Comparison of ENCODE assay signal across 26 mouse cellular contexts in genomic region chrX:35904352-35904751, GRCm38 (mm10). TPM values are rescaled to one million over a fixed set of nuclear protein-coding genes. Genes with fewer than 3 reads are reported as not detected.
A peak's percentile ranks its signal among the peaks of the same experiment; 100 is the strongest.
DNase-seq lines count a peak whose midpoint lies in the region; ATAC-seq and TF ChIP-seq lines count a peak whose summit lies in the region.
"Had no signal": no experiment of that assay in that cellular context is flagged by ENCODE, and none has a peak within 500 bp of the region (broad histone marks: within the 10 kb centered on the region; RNA-seq: fewer than 3 reads in every experiment).

No protein-coding gene starts in this region.

- no peaks in the 10 kb centered on the region for H3K27me3 ChIP-seq in liver, embryonic 16.5 days (ENCODE audit: control insufficient read depth, insufficient read depth, low read depth, low read length)
- H3K27me3 ChIP-seq in liver, embryonic 12.5 days (replicated peaks): no peaks in the 10 kb centered on the region
- H3K27me3 ChIP-seq in kidney, embryonic 14.5 days (ENCODE audit: control insufficient read depth, insufficient read depth, low read length): no peaks in the 10 kb centered on the region
- H3K27me3 ChIP-seq: hindbrain, embryonic 15.5 days; liver, embryonic 13.5 days had no signal

- no peaks in the 10 kb centered on the region for H3K36me3 ChIP-seq in liver, embryonic 16.5 days (ENCODE audit: control insufficient read depth, insufficient read depth)
- no peaks in the 10 kb centered on the region for H3K36me3 ChIP-seq in liver, embryonic 12.5 days
- H3K36me3 ChIP-seq in kidney, embryonic 14.5 days (ENCODE audit: control insufficient read depth, insufficient read depth, low read length): no peaks in the 10 kb centered on the region
- H3K36me3 ChIP-seq: embryonic facial prominence, embryonic 10.5 days; forebrain, embryonic 10.5 days; hindbrain, embryonic 15.5 days; liver, embryonic 13.5 days; midbrain, embryonic 10.5 days had no signal

- intact Hi-C loops in gastrocnemius, adult 2 months (cut with DNase I): no loop called here

- no peak for DNase-seq in gastrocnemius, adult 2 months
- no peak for DNase-seq in gastrocnemius, adult 8-10 months (ENCODE audit: low spot score in 2 of 2)
- DNase-seq: adrenal gland, postnatal 25 days; cerebellum, adult 11 months; cerebellum, postnatal 10 days; gastrocnemius, postnatal 36 days; heart, postnatal 36 days; kidney, adult 9 months; kidney, postnatal 25 days; layer of hippocampus, postnatal 36 days; liver, embryonic 13.5 days; lung, postnatal 4 days; thymus, adult 18-20 months; thymus, postnatal 36 days had no signal

- H3K4me2 ChIP-seq in liver, embryonic 16.5 days (ENCODE audit: low read depth, low read length): 0 out of 2 replicates have a peak overlapping the region, but pooled peaks have one; percentile 3
- H3K4me2 ChIP-seq in liver, embryonic 12.5 days: no peak overlapping the region
- H3K4me2 ChIP-seq in kidney, embryonic 14.5 days (replicated peaks; ENCODE audit: low read depth, low read length): no peak overlapping the region
- H3K4me2 ChIP-seq: hindbrain, embryonic 15.5 days; liver, embryonic 13.5 days had no signal

- 34% methylated on average over 7 of the region's 7 CpGs for WGBS in liver, embryonic 16.5 days (ENCODE audit: insufficient replicate concordance)
- WGBS in liver, embryonic 12.5 days (ENCODE audit: insufficient replicate concordance): 41% methylated on average over 7 of the region's 7 CpGs
- WGBS in kidney, embryonic 14.5 days: 59% methylated on average over 7 of the region's 7 CpGs

- no peaks in the 10 kb centered on the region for H3K4me1 ChIP-seq in liver, embryonic 16.5 days (ENCODE audit: control insufficient read depth, low read depth, low read length)
- no peaks in the 10 kb centered on the region for H3K4me1 ChIP-seq in liver, embryonic 12.5 days
- H3K4me1 ChIP-seq in kidney, embryonic 14.5 days (ENCODE audit: control insufficient read depth, insufficient read depth, low read length): no peaks in the 10 kb centered on the region
- H3K4me1 ChIP-seq: embryonic facial prominence, embryonic 10.5 days; forebrain, embryonic 10.5 days; hindbrain, embryonic 15.5 days; liver, embryonic 13.5 days; midbrain, embryonic 10.5 days had no signal

- no peak overlapping the region for H3K9ac ChIP-seq in liver, embryonic 16.5 days (ENCODE audit: low read depth, low read length)
- H3K9ac ChIP-seq in liver, embryonic 12.5 days: no peak overlapping the region
- no peak overlapping the region for H3K9ac ChIP-seq in kidney, embryonic 14.5 days (ENCODE audit: low read depth, low read length)
- H3K9ac ChIP-seq: hindbrain, embryonic 15.5 days; liver, embryonic 13.5 days had no signal

- no peak for TF ChIP-seq CTCF in gastrocnemius, adult 2 months (IDR thresholded peaks at IDR 0.05)

- H3K27ac ChIP-seq in gastrocnemius, adult 2 months: peak overlapping the region; percentile 1
- H3K27ac ChIP-seq in liver, embryonic 16.5 days (ENCODE audit: low read length): no peak overlapping the region
- H3K27ac ChIP-seq in liver, embryonic 12.5 days: no peak overlapping the region
- H3K27ac ChIP-seq in kidney, embryonic 14.5 days (ENCODE audit: low read depth, low read length): no peak overlapping the region
- H3K27ac ChIP-seq: embryonic facial prominence, embryonic 10.5 days; forebrain, embryonic 10.5 days; hindbrain, embryonic 15.5 days; liver, embryonic 13.5 days; midbrain, embryonic 10.5 days had no signal

- no peaks in the 10 kb centered on the region for H3K9me3 ChIP-seq in liver, embryonic 16.5 days (replicated peaks; ENCODE audit: control insufficient read depth, low read length)
- H3K9me3 ChIP-seq in liver, embryonic 12.5 days (replicated peaks): no peaks in the 10 kb centered on the region
- no peaks in the 10 kb centered on the region for H3K9me3 ChIP-seq in kidney, embryonic 14.5 days (ENCODE audit: control insufficient read depth, low read length)
- H3K9me3 ChIP-seq: embryonic facial prominence, embryonic 10.5 days; forebrain, embryonic 10.5 days; hindbrain, embryonic 15.5 days; liver, embryonic 13.5 days; midbrain, embryonic 10.5 days had no signal

- H3K4me3 ChIP-seq in gastrocnemius, adult 2 months: peak overlapping the region; percentile 32
- H3K4me3 ChIP-seq in liver, embryonic 16.5 days (ENCODE audit: low read depth, low read length): no peak overlapping the region
- H3K4me3 ChIP-seq in liver, embryonic 12.5 days: no peak overlapping the region
- no peak overlapping the region for H3K4me3 ChIP-seq in kidney, embryonic 14.5 days (ENCODE audit: low read length)
- H3K4me3 ChIP-seq: embryonic facial prominence, embryonic 10.5 days; forebrain, embryonic 10.5 days; hindbrain, embryonic 15.5 days; liver, embryonic 13.5 days; midbrain, embryonic 10.5 days had no signal

- ATAC-seq in liver, embryonic 16.5 days (ENCODE audit: low read depth): no peak
- no peak for ATAC-seq in liver, embryonic 12.5 days
- ATAC-seq in granulocyte monocyte progenitor cell, adult 5-6 weeks (replicated peaks; ENCODE audit: poor library complexity, severe bottlenecking): peak; percentile 25; the same call in 1 of the 2 replicates
- ATAC-seq in erythroid progenitor cell, adult 5-6 weeks (replicated peaks; ENCODE audit: low FRiP score, poor library complexity, severe bottlenecking): no peak
- ATAC-seq in kidney, embryonic 14.5 days (ENCODE audit: low FRiP score, low TSS enrichment): no peak
- ATAC-seq: forebrain, embryonic 16.5 days; intestine, embryonic 16.5 days; midbrain, embryonic 16.5 days had no signal

RNA-seq across cellular contexts. Expression of gene Dock11, which starts 15.7 kb away (rescaled TPM):
- 1 to 10 TPM; 2.3 to 4.7 TPM for total RNA-seq in gastrocnemius, adult 2 months (2021)
- 1 to 10 TPM; 1.5 to 3.2 (median 2.3) TPM for total RNA-seq in gastrocnemius, adult 8-10 months (2022)
- 2.4 and 2.6 TPM in 2 replicates for polyA plus RNA-seq in liver, embryonic 16.5 days (2015; fragmentation: Nextera tagmentation; extraction: Ambion mirVana)
- 5.2 and 5.7 TPM in 2 replicates for polyA plus RNA-seq in liver, embryonic 12.5 days (2016; fragmentation: Nextera tagmentation; extraction: Ambion mirVana)
- 60.7 and 81.5 TPM in 2 replicates for total RNA-seq in granulocyte monocyte progenitor cell, adult 5-6 weeks (2014; fragmentation: Nextera tagmentation)
- 98.3 and 111 TPM in 2 replicates for total RNA-seq in granulocyte monocyte progenitor cell, adult 5-6 weeks (2017)
- 33.9 and 49.0 TPM in 2 replicates for total RNA-seq in erythroid progenitor cell, adult 5-6 weeks (2015; ENCODE audit: low replicate concordance)
- total RNA-seq in erythroid progenitor cell, adult 5-6 weeks (2017; ENCODE audit: low replicate concordance): 17.5 and 17.7 TPM in 2 replicates
- polyA plus RNA-seq in kidney, embryonic 14.5 days (2014; fragmentation: Nextera tagmentation; extraction: Ambion mirVana): 14.2 and 22.8 TPM in 2 replicates
